Mouse (Mus musculus) hindbrain, embryonic 10.5 days (tissue): ENCODE measurements at regions not wholly inside any gene's neighbourhood (a gene's known extent, or its start where the extent isn't known, plus 50 kb on each side); places are given as distances from the start of the nearest gene placed in this dataset.
"Not testable (repeated sequence)": the region's sequence is repeated elsewhere in the genome, so short reads cannot be mapped to it uniquely, and the experiment has no call there.

Experiments used
- DNase-seq: peaks from one replicate; pipeline ENCODE4 v3.0.0-alpha.2; 2017; ENCODE audit warnings: low spot score
- H3K27ac ChIP-seq: fragments of 300-500 bp; sonication (generic); 2 replicates; pipeline ENCODE4 v1.5.1; 2016; ENCODE audit warnings: mild to moderate bottlenecking, moderate library complexity
- H3K27me3 ChIP-seq: fragments of 300-500 bp; sonication (generic); 2 replicates; pipeline ENCODE4 v1.6.1; 2016; ENCODE audit warnings: mild to moderate bottlenecking; ENCODE audit not compliant: poor library complexity, insufficient read depth, severe bottlenecking
- H3K36me3 ChIP-seq: fragments of 300-500 bp; sonication (generic); 2 replicates; pipeline ENCODE4 v1.6.1; 2016; ENCODE audit warnings: mild to moderate bottlenecking, moderate library complexity
- H3K4me1 ChIP-seq: fragments of 300-500 bp; sonication (generic); replicated peaks from 2 replicates; pipeline ENCODE4 v1.6.1; 2016; ENCODE audit warnings: mild to moderate bottlenecking
- H3K4me3 ChIP-seq: fragments of 300-500 bp; sonication (generic); 2 replicates; pipeline ENCODE4 v1.5.1; 2016; ENCODE audit warnings: mild to moderate bottlenecking, moderate library complexity
- H3K9me3 ChIP-seq: fragments of 300-500 bp; sonication (generic); 2 replicates; pipeline ENCODE4 v1.6.1; 2016; ENCODE audit warnings: mild to moderate bottlenecking, moderate library complexity
- WGBS: fragments of 180-500 bp; shearing (Covaris S2); methylation state at CpG from one replicate; pipeline ENCODE4 v1.1.7; 2016; 5-methylcytosine and 5-hydroxymethylcytosine counted together

GRCm38 (mm10) chr10:3192291-3192690 lies 75.3 kb downstream of the H60c start:
- H3K9me3 ChIP-seq = peaks cover 20% of the 10 kb centered on the region; the same call in 1 of the 2 replicates
- WGBS = 64% methylated on average over 3 of the region's 3 CpGs
- H3K4me3 ChIP-seq = no peak overlapping the region
- H3K4me1 ChIP-seq = no peaks in the 10 kb centered on the region
- no peaks in the 10 kb centered on the region for H3K36me3 ChIP-seq
- DNase-seq = no peak
- H3K27me3 ChIP-seq = no peaks in the 10 kb centered on the region
- H3K27ac ChIP-seq = no peak overlapping the region

GRCm38 (mm10) chr10:3188361-3188760 lies 79.2 kb downstream of the H60c start:
- Histone ChIP-seq H3K4me3 (no peak overlapping the region), H3K36me3 (no peaks in the 10 kb centered on the region)
- WGBS = 85% methylated on average over 4 of the region's 4 CpGs

GRCm38 (mm10) chr10:3180103-3180502 lies 87.5 kb downstream of the H60c start:
- Histone ChIP-seq H3K36me3 (no peaks in the 10 kb centered on the region), H3K27me3 (no peaks in the 10 kb centered on the region), H3K9me3 (peaks cover 47% of the 10 kb centered on the region), H3K4me1 (no peaks in the 10 kb centered on the region), H3K4me3 (no peak overlapping the region), H3K27ac (no peak overlapping the region)
- DNase-seq = no peak

More at GRCm38 (mm10) chr10:3188361-3188760, 79.2 kb downstream of the H60c start:
- no peak overlapping the region for H3K27ac ChIP-seq
- DNase-seq = no peak
- H3K27me3 ChIP-seq = no peaks in the 10 kb centered on the region
- peaks cover 18% of the 10 kb centered on the region for H3K9me3 ChIP-seq
- H3K4me1 ChIP-seq = no peaks in the 10 kb centered on the region

GRCm38 (mm10) chr10:3173601-3174000 lies 94.0 kb downstream of the H60c start:
- Histone ChIP-seq H3K4me1 (no peaks in the 10 kb centered on the region), H3K27me3 (no peaks in the 10 kb centered on the region), H3K27ac (no peak overlapping the region), H3K36me3 (no peaks in the 10 kb centered on the region), H3K9me3 (peaks cover 45% of the 10 kb centered on the region), H3K4me3 (no peak overlapping the region)
- no peak for DNase-seq

- H3K36me3 ChIP-seq, H3K27ac ChIP-seq, H3K27me3 ChIP-seq, DNase-seq, H3K4me1 ChIP-seq, H3K4me3 ChIP-seq: not testable (repeated sequence)
- WGBS = 61% methylated on average over 4 of the region's 4 CpGs
- H3K9me3 ChIP-seq = peaks cover 49% of the 10 kb centered on the region
These were observed 94.6 kb downstream of the H60c start for GRCm38 (mm10) chr10:3172927-3173326.

- DNase-seq = no peak
- H3K9me3 ChIP-seq = peaks cover 53% of the 10 kb centered on the region
- no peak overlapping the region for H3K27ac ChIP-seq
- H3K4me3 ChIP-seq = no peak overlapping the region
- no peaks in the 10 kb centered on the region for H3K27me3 ChIP-seq
- no peaks in the 10 kb centered on the region for H3K4me1 ChIP-seq
- H3K36me3 ChIP-seq = no peaks in the 10 kb centered on the region
- 91% methylated on average over 1 of the region's 1 CpGs for WGBS
These were observed 95.3 kb downstream of the H60c start for GRCm38 (mm10) chr10:3172257-3172656.

GRCm38 (mm10) chr10:3171366-3171765 lies 96.2 kb downstream of the H60c start:
- no peak for DNase-seq
- whole genome bisulfite sequencing = 94% methylated on average over 5 of the region's 5 CpGs
- Histone ChIP-seq H3K27ac (no peak overlapping the region), H3K4me3 (no peak overlapping the region), H3K4me1 (no peaks in the 10 kb centered on the region), H3K36me3 (no peaks in the 10 kb centered on the region), H3K9me3 (peaks cover 53% of the 10 kb centered on the region), H3K27me3 (no peaks in the 10 kb centered on the region)

- DNase-seq = no peak
- Histone ChIP-seq H3K27ac (no peak overlapping the region), H3K27me3 (no peaks in the 10 kb centered on the region), H3K4me1 (no peaks in the 10 kb centered on the region), H3K4me3 (no peak overlapping the region), H3K9me3 (peaks cover 70% of the 10 kb centered on the region), H3K36me3 (no peaks in the 10 kb centered on the region)
- 83% methylated on average over 4 of the region's 4 CpGs for WGBS
These were observed 112.0 kb downstream of the H60c start for GRCm38 (mm10) chr10:3155542-3155941.

- no peaks in the 10 kb centered on the region for H3K27me3 ChIP-seq
- H3K27ac ChIP-seq = no peak overlapping the region
- H3K4me1 ChIP-seq = no peaks in the 10 kb centered on the region
- H3K9me3 ChIP-seq = peaks cover 51% of the 10 kb centered on the region
- no peak for DNase-seq
- no peaks in the 10 kb centered on the region for H3K36me3 ChIP-seq
- no peak overlapping the region for H3K4me3 ChIP-seq
- 88% methylated on average over 4 of the region's 4 CpGs for WGBS
These were observed 119.4 kb downstream of the H60c start for GRCm38 (mm10) chr10:3148171-3148570.

GRCm38 (mm10) chr10:3139306-3139705 lies 128.3 kb downstream of the H60c start:
- DNase-seq = no peak
- peaks cover 69% of the 10 kb centered on the region for H3K9me3 ChIP-seq

GRCm38 (mm10) chr10:3127491-3127890 lies 140.1 kb downstream of the H60c start:
- 80% methylated on average over 1 of the region's 1 CpGs for WGBS

More at GRCm38 (mm10) chr10:3139306-3139705, 128.3 kb downstream of the H60c start:
- no peaks in the 10 kb centered on the region for H3K27me3 ChIP-seq
- H3K27ac ChIP-seq = no peak overlapping the region
- WGBS = 84% methylated on average over 4 of the region's 4 CpGs
- no peaks in the 10 kb centered on the region for H3K36me3 ChIP-seq
- H3K4me1 ChIP-seq = no peaks in the 10 kb centered on the region
- H3K4me3 ChIP-seq = no peak overlapping the region

GRCm38 (mm10) chr10:3117451-3118070 lies 150.0 kb downstream of the H60c start:
- no peaks in the 10 kb centered on the region for H3K36me3 ChIP-seq
- H3K27me3 ChIP-seq = no peaks in the 10 kb centered on the region
- H3K27ac ChIP-seq = no peak overlapping the region
- H3K4me3 ChIP-seq = no peak overlapping the region
- no peak for DNase-seq
- H3K9me3 ChIP-seq = peaks cover 82% of the 10 kb centered on the region
- WGBS = 95% methylated on average over 3 of the region's 3 CpGs
- H3K4me1 ChIP-seq = no peaks in the 10 kb centered on the region

More at GRCm38 (mm10) chr10:3127491-3127890, 140.1 kb downstream of the H60c start:
- Histone ChIP-seq H3K36me3 (no peaks in the 10 kb centered on the region), H3K9me3 (peaks cover 88% of the 10 kb centered on the region), H3K4me1 (no peaks in the 10 kb centered on the region), H3K4me3 (no peak overlapping the region), H3K27me3 (no peaks in the 10 kb centered on the region), H3K27ac (no peak overlapping the region)
- no peak for DNase-seq

GRCm38 (mm10) chr10:3114421-3114820 lies 153.2 kb downstream of the H60c start:
- not testable (repeated sequence) for H3K4me3 ChIP-seq, H3K4me1 ChIP-seq, H3K27ac ChIP-seq, H3K27me3 ChIP-seq, H3K36me3 ChIP-seq, DNase-seq
- H3K9me3 ChIP-seq = peaks cover 57% of the 10 kb centered on the region
- 83% methylated on average over 5 of the region's 8 CpGs for WGBS

- H3K27ac ChIP-seq, H3K36me3 ChIP-seq, DNase-seq, H3K27me3 ChIP-seq, H3K4me3 ChIP-seq, H3K4me1 ChIP-seq: not testable (repeated sequence)
- WGBS = 88% methylated on average over 2 of the region's 2 CpGs
- peaks cover 68% of the 10 kb centered on the region for H3K9me3 ChIP-seq
These were observed 159.6 kb downstream of the H60c start for GRCm38 (mm10) chr10:3107955-3108354.
